Mouse (Mus musculus): ENCODE results near the gene Fbxw4. TPM values are rescaled to one million over a fixed set of nuclear protein-coding genes. Genes with fewer than 3 reads are reported as not detected.

Fbxw4 gene
- polyA plus RNA-seq, 1 experiment from 2014 or later, result 4.2 TPM

DNA sequence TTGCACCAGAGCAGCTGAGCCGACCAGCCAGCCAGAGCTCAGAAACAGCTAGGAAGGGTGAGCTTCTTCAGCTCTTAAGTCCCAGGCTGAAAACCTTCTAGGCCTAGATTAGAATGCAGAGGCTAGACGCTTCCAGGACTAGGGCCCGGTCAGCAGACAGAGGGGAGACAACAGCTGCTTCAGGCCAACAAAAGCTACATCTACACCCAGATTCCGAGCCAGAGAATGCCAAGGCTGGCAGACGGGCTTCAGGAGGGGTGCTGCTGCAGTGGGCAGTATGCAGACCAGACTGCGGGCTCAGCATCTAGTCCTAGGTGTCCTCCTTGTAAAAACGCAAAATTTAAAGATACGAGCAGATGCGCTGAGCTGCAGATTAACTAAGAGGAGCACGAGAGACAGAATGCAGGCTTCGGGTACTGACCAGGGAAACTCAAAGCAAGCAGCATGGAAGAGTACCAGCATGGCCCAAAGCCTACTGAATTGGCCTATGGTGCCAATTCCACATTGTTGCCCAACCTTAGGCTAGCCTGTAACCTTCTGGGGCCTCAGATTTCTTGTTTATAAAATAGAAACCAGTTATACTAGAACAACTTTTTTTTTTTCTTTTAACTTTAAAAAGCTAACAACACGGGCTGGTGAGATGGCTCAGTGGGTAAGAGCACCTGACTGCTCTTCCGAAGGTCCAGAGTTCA is 51.3 kb downstream of the Fbxw4 start:
- Histone ChIP-seq H3K4me3 (no peak overlapping the region), H3K27ac (no peak overlapping the region), H3K4me1 (peaks cover 7% of the 10 kb centered on the region; the same call in 1 of the 2 replicates), H3K9ac (no peak overlapping the region), H3K9me3 (no peaks in the 10 kb centered on the region), H3K4me2 (no peak overlapping the region), H3K27me3 (no peaks in the 10 kb centered on the region), H3K36me3 (0 out of 2 replicates have a peak, but pooled peaks cover 2% of the 10 kb centered on the region)
- ATAC-seq (ENCODE audit: insufficient number of reproducible peaks, low FRiP score, low TSS enrichment, low read depth), result no peak
- 84% methylated on average over 13 of the region's 13 CpGs for WGBS

DNA sequence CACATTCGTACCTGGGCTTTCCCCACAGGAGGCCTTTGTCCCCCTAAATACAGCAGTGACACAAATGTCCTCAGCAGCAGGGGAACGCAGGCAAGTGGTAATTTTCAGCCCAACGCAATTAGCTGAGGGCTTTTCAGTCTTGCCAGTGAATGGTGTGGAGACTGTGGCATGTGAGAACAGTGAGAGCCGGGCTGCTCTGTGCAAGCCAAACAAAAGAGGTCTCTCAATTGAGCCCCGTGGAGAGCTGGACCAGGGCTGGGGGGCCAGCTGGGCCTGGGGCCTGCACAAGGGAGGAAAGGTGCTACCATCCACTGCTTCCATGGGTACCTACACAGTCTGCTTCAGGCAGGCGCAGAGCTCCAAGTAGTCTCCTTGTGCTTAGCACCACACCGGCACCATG is 52.6 kb downstream of the Fbxw4 start:
- Histone ChIP-seq H3K4me2 (no peak overlapping the region), H3K4me3 (no peak overlapping the region), H3K27me3 (no peaks in the 10 kb centered on the region), H3K4me1 (peaks cover 7% of the 10 kb centered on the region; the same call in 1 of the 2 replicates), H3K9ac (no peak overlapping the region), H3K36me3 (no peaks in the 10 kb centered on the region), H3K9me3 (no peaks in the 10 kb centered on the region), H3K27ac (no peak overlapping the region)
- ATAC-seq (ENCODE audit: insufficient number of reproducible peaks, low FRiP score, low TSS enrichment, low read depth), result no peak
- 36% methylated on average over 7 of the region's 7 CpGs for WGBS

DNA sequence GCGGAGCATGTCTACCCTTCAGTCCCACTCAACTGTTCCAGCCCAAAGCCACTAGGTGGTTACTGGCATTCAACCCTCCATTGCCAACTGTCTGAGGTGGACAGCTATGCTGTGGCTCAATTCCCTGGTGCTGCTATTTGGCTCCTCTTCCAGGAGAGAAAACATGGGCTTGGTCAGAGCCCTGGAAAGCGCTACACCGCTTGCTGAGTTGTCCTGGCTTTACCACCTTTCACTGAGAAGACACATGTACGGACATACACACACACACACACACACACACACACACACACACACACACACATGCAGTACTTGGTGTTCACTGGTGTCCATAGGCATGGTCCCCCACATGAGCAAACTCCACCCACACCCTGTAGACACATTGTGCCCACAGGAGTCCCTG is 53.4 kb downstream of the Fbxw4 start:
- no peak overlapping the region for H3K27ac ChIP-seq

DNA sequence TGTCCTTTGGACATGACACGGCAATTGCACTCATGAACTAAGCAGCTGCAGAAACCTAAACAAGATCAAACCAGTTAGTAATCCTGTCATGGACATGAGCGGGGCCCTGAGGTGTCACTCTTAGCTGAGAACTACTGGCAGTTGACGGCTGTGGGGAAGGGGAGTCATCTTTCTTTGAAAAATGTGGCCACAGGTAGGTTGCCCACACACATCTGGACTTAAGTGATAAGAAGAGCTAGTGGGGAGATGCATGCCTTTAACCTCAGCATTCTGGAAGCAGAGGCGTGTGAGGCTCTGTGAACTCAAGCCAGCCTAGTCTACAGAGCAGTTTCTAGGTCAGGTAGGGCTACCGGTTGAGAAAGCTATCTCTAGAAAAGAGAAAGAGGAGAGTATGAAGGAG is 57.5 kb downstream of the Fbxw4 start:
- no peak overlapping the region for H3K4me2 ChIP-seq
- H3K4me1 ChIP-seq, result peaks cover 1% of the 10 kb centered on the region; the same call in 1 of the 2 replicates
- no peak for ATAC-seq (ENCODE audit: insufficient number of reproducible peaks, low FRiP score, low TSS enrichment, low read depth)
- no peaks in the 10 kb centered on the region for H3K9me3 ChIP-seq
- H3K9ac ChIP-seq, result no peak overlapping the region
- H3K27me3 ChIP-seq, result no peaks in the 10 kb centered on the region
- 84% methylated on average over 5 of the region's 5 CpGs for WGBS
- 0 out of 2 replicates have a peak, but pooled peaks cover 5% of the 10 kb centered on the region for H3K36me3 ChIP-seq
- H3K27ac ChIP-seq, result no peak overlapping the region
- no peak overlapping the region for H3K4me3 ChIP-seq

More for the DNA sequence above, 53.4 kb downstream of the Fbxw4 start:
- ATAC-seq (ENCODE audit: insufficient number of reproducible peaks, low FRiP score, low TSS enrichment, low read depth), result no peak
- 0 out of 2 replicates have a peak, but pooled peaks cover 5% of the 10 kb centered on the region for H3K36me3 ChIP-seq
- H3K4me2 ChIP-seq, result no peak overlapping the region
- H3K4me1 ChIP-seq, result peaks cover 7% of the 10 kb centered on the region; the same call in 1 of the 2 replicates
- no peaks in the 10 kb centered on the region for H3K27me3 ChIP-seq
- H3K9ac ChIP-seq, result no peak overlapping the region
- 83% methylated on average over 4 of the region's 4 CpGs for WGBS
- H3K9me3 ChIP-seq, result no peaks in the 10 kb centered on the region
- H3K4me3 ChIP-seq, result no peak overlapping the region

DNA sequence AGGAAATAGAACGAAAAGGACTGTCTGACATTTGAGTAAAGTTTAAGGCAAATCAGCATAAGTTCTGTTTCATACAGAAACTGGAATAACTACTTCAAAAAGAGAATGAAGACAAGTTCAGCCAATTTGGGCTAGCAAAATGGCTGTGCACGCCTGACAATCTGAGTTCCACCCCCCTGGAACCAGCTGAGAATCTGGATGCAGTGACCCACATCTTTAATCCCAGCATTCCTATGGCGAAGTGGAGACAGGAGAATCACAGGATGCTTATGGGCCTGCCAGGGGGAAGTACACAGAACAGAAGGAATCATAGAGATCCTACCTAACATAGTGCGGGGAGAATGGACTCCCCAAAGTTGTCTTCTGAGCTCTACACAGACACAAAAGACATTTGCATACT is 63.0 kb downstream of the Fbxw4 start:
- H3K9me3 ChIP-seq, result no peaks in the 10 kb centered on the region
- H3K4me1 ChIP-seq, result no peaks in the 10 kb centered on the region
- 88% methylated on average over 4 of the region's 4 CpGs for WGBS
- no peak overlapping the region for H3K27ac ChIP-seq
- 0 out of 2 replicates have a peak, but pooled peaks cover 4% of the 10 kb centered on the region for H3K36me3 ChIP-seq
- H3K9ac ChIP-seq, result no peak overlapping the region
- no peak for ATAC-seq (ENCODE audit: insufficient number of reproducible peaks, low FRiP score, low TSS enrichment, low read depth)
- no peaks in the 10 kb centered on the region for H3K27me3 ChIP-seq
- H3K4me2 ChIP-seq, result no peak overlapping the region
- H3K4me3 ChIP-seq, result no peak overlapping the region

DNA sequence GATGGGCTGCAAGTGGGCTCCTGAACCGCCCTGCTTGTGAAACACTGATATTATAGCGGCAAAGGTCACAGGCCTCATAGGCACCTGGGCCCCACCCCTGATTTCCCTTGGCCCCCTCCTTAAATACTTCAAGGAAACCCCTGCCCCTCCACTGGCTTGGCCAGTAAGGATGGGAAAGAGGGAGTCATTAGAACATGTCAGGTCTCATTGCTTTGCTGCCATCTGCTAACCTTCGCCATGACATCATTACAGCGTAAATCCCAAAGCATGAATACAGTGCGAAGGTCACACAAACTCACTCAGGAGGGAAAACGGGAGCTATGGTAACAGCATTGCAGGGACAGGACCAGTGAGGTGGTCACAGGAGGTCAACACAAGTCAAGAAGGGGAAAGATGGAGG is 63.7 kb downstream of the Fbxw4 start:
- Histone ChIP-seq H3K27me3 (no peaks in the 10 kb centered on the region), H3K9ac (no peak overlapping the region), H3K4me3 (no peak overlapping the region), H3K4me2 (no peak overlapping the region), H3K36me3 (0 out of 2 replicates have a peak, but pooled peaks cover under 1% of the 10 kb centered on the region), H3K9me3 (no peaks in the 10 kb centered on the region), H3K27ac (no peak overlapping the region), H3K4me1 (no peaks in the 10 kb centered on the region)
- WGBS, result 74% methylated on average over 6 of the region's 6 CpGs
- no peak for ATAC-seq (ENCODE audit: insufficient number of reproducible peaks, low FRiP score, low TSS enrichment, low read depth)

DNA sequence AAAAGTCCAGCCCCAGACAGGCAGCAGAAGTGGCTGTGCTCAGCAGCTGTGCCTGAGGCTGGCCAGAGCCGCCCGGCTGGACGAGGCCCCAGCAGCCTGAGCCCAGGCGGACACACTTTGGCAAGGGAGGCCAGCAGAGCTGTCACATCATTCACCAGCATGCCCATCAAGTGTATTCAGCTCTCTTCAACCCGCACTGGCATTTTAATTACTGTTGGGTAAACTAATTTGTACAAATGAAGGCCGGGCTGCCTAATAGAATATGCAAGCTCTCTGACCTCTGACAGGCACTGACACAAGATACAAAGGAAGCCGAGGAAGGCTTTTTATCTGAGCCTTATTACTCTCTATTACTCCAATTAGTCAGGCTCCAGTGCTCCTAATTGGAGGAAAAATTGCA is 64.1 kb downstream of the Fbxw4 start:
- ATAC-seq (ENCODE audit: insufficient number of reproducible peaks, low FRiP score, low TSS enrichment, low read depth), result no peak
- Histone ChIP-seq H3K9me3 (no peaks in the 10 kb centered on the region), H3K27me3 (no peaks in the 10 kb centered on the region), H3K27ac (no peak overlapping the region), H3K4me2 (no peak overlapping the region), H3K9ac (no peak overlapping the region), H3K4me3 (no peak overlapping the region), H3K36me3 (0 out of 2 replicates have a peak, but pooled peaks cover 4% of the 10 kb centered on the region), H3K4me1 (no peaks in the 10 kb centered on the region)
- 37% methylated on average over 7 of the region's 7 CpGs for WGBS

DNA sequence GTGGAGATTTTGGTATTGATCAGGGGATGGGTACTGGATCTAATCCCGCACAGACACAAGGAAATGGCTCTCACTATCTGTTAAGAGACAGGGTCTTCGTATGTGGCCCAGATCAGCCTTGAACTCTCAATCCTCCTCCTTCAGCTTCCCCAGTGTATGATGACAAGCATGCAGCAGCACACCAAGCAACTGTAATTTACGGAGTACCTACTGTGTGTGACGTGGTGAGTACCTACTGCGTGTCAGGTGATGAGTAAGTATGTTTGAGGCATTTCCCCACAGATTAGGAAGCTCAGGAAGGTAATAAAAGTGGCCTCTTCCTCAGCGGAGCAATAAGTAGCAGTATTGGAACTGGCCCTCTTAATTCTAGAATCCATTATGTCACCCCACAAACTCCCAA is 64.6 kb downstream of the Fbxw4 start:
- Histone ChIP-seq H3K4me3 (no peak overlapping the region), H3K36me3 (0 out of 2 replicates have a peak, but pooled peaks cover 4% of the 10 kb centered on the region), H3K4me1 (no peaks in the 10 kb centered on the region), H3K27ac (no peak overlapping the region), H3K9me3 (no peaks in the 10 kb centered on the region), H3K4me2 (no peak overlapping the region), H3K9ac (no peak overlapping the region), H3K27me3 (no peaks in the 10 kb centered on the region)
- ATAC-seq (ENCODE audit: insufficient number of reproducible peaks, low FRiP score, low TSS enrichment, low read depth), result no peak
- WGBS, result 87% methylated on average over 6 of the region's 6 CpGs

DNA sequence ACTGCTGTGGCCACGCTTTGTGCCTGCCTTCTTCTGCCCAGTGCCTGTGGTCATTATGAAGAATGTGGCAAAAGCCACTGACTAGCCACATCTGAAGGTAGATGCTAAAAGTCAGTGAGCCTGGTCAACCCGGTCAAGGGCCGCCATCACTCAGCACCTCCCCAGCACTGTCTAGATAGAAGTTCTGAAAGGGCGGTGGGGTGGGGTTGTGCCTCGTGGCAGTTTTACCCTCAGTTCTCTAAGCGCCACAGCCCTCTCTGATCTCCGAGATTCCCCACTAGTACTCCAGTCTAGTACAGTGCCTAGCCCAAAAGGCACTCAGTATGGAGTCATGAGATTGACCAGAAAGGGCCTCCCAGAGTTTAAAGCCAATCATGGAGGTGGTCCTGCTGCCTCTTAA is 66.0 kb downstream of the Fbxw4 start:
- Histone ChIP-seq H3K4me2 (no peak overlapping the region), H3K27me3 (no peaks in the 10 kb centered on the region), H3K27ac (no peak overlapping the region), H3K36me3 (0 out of 2 replicates have a peak, but pooled peaks cover 4% of the 10 kb centered on the region), H3K9ac (no peak overlapping the region), H3K9me3 (no peaks in the 10 kb centered on the region), H3K4me3 (no peak overlapping the region), H3K4me1 (no peaks in the 10 kb centered on the region)
- no peak for ATAC-seq (ENCODE audit: insufficient number of reproducible peaks, low FRiP score, low TSS enrichment, low read depth)
- 92% methylated on average over 7 of the region's 7 CpGs for WGBS

DNA sequence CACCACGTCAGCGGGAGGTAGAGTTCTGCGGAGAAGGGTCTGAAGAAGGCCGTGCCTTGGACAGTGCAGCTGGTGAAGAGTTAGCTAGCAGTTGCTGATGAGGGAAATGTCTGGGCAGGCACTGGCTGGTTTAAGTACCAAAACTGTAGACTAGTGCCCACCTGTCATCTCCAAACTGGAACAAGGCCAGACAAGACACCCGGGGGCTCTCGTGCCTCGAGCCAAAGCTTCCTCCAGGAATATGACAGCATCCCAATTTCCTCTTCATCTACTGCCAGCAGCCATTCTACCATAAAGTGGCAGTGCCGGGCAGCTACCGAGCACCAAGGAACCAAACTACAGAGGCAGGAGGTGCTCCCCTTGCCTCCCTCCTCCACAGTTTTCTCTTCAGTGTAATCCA is 67.2 kb downstream of the Fbxw4 start:
- no peaks in the 10 kb centered on the region for H3K27me3 ChIP-seq
- H3K4me3 ChIP-seq, result no peak overlapping the region
- no peak overlapping the region for H3K4me2 ChIP-seq
- ATAC-seq (ENCODE audit: insufficient number of reproducible peaks, low FRiP score, low TSS enrichment, low read depth), result no peak
- H3K27ac ChIP-seq, result no peak overlapping the region
- 0 out of 2 replicates have a peak, but pooled peaks cover 4% of the 10 kb centered on the region for H3K36me3 ChIP-seq
- 75% methylated on average over 9 of the region's 9 CpGs for WGBS
- H3K4me1 ChIP-seq, result no peaks in the 10 kb centered on the region
- no peak overlapping the region for H3K9ac ChIP-seq
- H3K9me3 ChIP-seq, result no peaks in the 10 kb centered on the region

DNA sequence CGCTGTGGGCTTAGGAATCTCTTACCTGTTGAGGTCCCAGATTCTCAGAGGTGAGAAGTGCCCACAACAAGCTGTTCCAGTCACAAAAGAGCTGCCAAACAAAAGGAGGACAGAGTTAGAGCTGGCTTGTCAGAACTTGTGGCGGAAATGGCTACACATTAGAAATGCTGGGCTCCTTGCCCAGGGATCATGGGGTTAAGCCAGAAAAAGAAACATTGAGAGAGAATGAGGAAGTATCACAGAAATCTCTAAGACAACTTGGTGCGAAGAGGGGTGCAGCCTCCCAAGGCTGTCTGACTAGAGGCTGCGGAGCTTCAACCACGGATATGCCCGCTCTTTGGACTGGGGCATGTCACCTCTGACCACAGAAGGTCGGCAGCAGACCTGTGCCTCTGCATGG is 68.4 kb downstream of the Fbxw4 start:
- Histone ChIP-seq H3K4me3 (no peak overlapping the region), H3K27ac (no peak overlapping the region), H3K27me3 (no peaks in the 10 kb centered on the region), H3K9ac (no peak overlapping the region), H3K4me2 (no peak overlapping the region), H3K4me1 (no peaks in the 10 kb centered on the region), H3K9me3 (no peaks in the 10 kb centered on the region), H3K36me3 (0 out of 2 replicates have a peak, but pooled peaks cover 6% of the 10 kb centered on the region)
- 85% methylated on average over 7 of the region's 7 CpGs for WGBS
- no peak for ATAC-seq (ENCODE audit: insufficient number of reproducible peaks, low FRiP score, low TSS enrichment, low read depth)

DNA sequence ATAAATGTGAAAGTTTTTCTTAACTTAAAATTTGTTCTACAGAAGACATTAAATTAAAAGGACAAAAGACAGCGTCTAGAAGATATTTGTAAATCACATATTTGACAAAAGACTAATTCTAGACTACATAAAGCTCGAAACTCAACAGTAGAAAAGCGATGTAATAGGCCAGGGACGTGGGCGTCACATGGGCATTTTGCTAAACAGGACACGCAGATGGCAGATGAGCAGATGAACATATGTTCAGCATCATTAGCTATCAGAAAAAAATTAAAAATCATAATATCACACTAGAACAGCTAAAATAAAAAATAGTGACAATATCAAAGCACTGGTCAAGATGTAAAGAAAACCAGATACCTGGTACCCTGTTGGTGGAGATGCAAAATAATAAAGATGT is 70.4 kb downstream of the Fbxw4 start:
- Histone ChIP-seq H3K4me2 (no peak overlapping the region), H3K4me1 (no peaks in the 10 kb centered on the region), H3K9me3 (no peaks in the 10 kb centered on the region), H3K27me3 (no peaks in the 10 kb centered on the region), H3K36me3 (0 out of 2 replicates have a peak, but pooled peaks cover 6% of the 10 kb centered on the region), H3K27ac (no peak overlapping the region), H3K4me3 (no peak overlapping the region), H3K9ac (no peak overlapping the region)
- 93% methylated on average over 6 of the region's 6 CpGs for WGBS
- no peak for ATAC-seq (ENCODE audit: insufficient number of reproducible peaks, low FRiP score, low TSS enrichment, low read depth)

Data from limb, embryonic 15.5 days (tissue).